Mouse (Mus musculus) fat pad, adult 2 months (tissue): ENCODE data around the gene Olfr743.
"Not testable (repeated sequence)": the region's sequence is repeated elsewhere in the genome, so short reads cannot be mapped to it uniquely, and the experiment has no call there.

Experiments used
- DNase-seq: peaks from one replicate; pipeline ENCODE4 v3.0.0-alpha.2; 2011; ENCODE audit warnings: low read depth, low spot score; ENCODE audit errors: extremely low read depth

The Olfr743 gene

DNA sequence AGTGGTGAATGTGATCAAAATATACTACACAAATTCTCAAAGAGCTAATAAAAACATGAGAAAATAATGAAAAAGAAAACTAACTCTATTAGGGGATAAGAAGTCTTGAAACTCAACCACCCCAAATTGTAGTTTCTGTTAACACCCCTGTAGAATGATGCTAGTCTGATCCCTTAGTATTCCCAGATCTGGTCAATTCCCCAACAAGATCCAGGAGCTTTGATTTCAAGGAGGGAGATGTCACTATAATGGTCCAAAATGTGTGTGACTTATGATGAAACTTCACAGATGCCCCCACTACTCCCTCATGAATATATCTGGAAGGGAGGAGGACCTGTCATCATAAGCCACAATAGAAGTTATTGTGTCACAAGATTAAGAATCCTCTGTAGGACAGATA is at the start of gene Olfr743:
TSS of gene Olfr743 (plus strand) at position 301 of the 400 bp plus-strand sequence.
- DNase-seq, result no peak

- DNase-seq, result no peak
Observed at GRCm38 (mm10) chr14:50472438-50472837, 49.2 kb upstream of the Olfr743 start, which contains the start of gene Olfr741. Gene Olfr741, plus strand, starts transcription at chr14:50472738.

- DNase-seq, result no peak
Observed at GRCm38 (mm10) chr14:50478406-50478805, 43.2 kb upstream of the Olfr743 start.

DNA sequence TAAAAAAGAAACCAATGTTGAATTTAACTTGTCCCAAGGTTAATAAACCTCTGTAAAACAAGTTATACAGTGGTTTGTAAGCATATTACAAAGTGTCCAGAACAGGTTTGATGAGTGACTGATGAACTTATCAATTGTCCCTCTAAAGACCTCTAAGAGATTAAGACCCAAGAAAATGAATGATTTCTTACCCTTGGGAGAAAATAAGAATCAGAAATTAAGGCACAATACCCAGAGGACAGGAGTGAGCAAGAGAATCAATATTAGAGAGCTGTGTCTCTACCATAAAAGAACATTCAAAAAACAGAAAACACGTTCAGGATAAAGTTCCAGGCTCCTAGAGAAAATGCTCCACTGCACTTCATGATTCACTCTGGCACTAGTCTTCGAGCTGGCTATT is 18.3 kb upstream of the Olfr743 start, which contains the start of gene Olfr742:
TSS of gene Olfr742 (plus strand) at position 301 of the 400 bp plus-strand sequence.
- no peak for DNase-seq

DNA sequence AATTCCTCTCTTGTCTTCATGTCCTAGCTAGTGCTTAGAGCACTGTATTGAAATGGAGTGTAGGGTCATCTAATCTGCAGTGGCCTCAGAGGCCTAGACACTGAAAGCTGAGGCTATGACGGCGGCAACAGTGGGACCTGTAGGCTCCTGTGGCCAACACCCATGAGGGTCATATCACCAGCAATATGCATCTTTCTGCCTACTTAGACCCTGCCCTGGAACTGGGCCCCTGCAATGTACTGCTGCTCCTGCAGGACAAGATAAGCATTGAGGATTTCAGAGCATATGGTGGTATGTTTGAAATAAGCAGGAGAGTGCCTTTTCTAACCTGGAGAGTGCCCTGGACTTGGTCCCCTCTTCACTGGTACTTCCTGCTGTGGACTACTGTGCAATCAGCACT is 31.1 kb downstream of the Olfr743 start:
- no peak for DNase-seq

GRCm38 (mm10) chr14:50573056-50573455 is 51.4 kb downstream of the Olfr743 start:
- DNase-seq, result not testable (repeated sequence)
